In genomic region chr6:67115505-67116303, GRCm38 (mm10) we compare ENCODE assay signal across 17 mouse cellular contexts.
DNase-seq lines count a peak whose midpoint lies in the region; ATAC-seq and TF ChIP-seq lines count a peak whose summit lies in the region.
"Had no signal": no experiment of that assay in that cellular context is flagged by ENCODE, and none has a peak within 500 bp of the region (broad histone marks: within the 10 kb centered on the region; RNA-seq: fewer than 3 reads in every experiment).

No protein-coding gene starts in this region.

- ATAC-seq in forebrain, embryonic 13.5 days = 0 out of 2 replicates have a peak, but pooled peaks have one; percentile 12
- no peak for ATAC-seq in forebrain, postnatal 0 days
- peak; percentile 17; the same call in 1 of the 2 replicates for ATAC-seq in hindbrain, embryonic 15.5 days (ENCODE audit: low FRiP score, low read depth)
- ATAC-seq in hindbrain, embryonic 13.5 days (ENCODE audit: low FRiP score) = no peak
- peak; percentile 43; the same call in 1 of the 2 replicates for ATAC-seq in midbrain, embryonic 13.5 days
- no peak for ATAC-seq in midbrain, postnatal 0 days (ENCODE audit: low FRiP score)

- no peaks in the 10 kb centered on the region; the same call in 1 of the 2 replicates for H3K27me3 ChIP-seq in forebrain, embryonic 13.5 days
- H3K27me3 ChIP-seq in forebrain, postnatal 0 days (ENCODE audit: insufficient read depth, low read length) = no peaks in the 10 kb centered on the region
- 0 out of 2 replicates have a peak, but pooled peaks cover 2% of the 10 kb centered on the region for H3K27me3 ChIP-seq in hindbrain, embryonic 15.5 days
- peaks cover 17% of the 10 kb centered on the region for H3K27me3 ChIP-seq in hindbrain, embryonic 13.5 days
- peaks cover 4% of the 10 kb centered on the region; the same call in 1 of the 2 replicates for H3K27me3 ChIP-seq in midbrain, embryonic 13.5 days
- H3K27me3 ChIP-seq in midbrain, postnatal 0 days (ENCODE audit: insufficient read depth, low read length) = no peaks in the 10 kb centered on the region
- H3K27me3 ChIP-seq: CH12.LX had no signal

- no peak overlapping the region for H3K9ac ChIP-seq in forebrain, embryonic 13.5 days
- H3K9ac ChIP-seq in forebrain, postnatal 0 days = no peak overlapping the region
- H3K9ac ChIP-seq in hindbrain, embryonic 15.5 days = no peak overlapping the region
- H3K9ac ChIP-seq in hindbrain, embryonic 13.5 days = no peak overlapping the region
- no peak overlapping the region for H3K9ac ChIP-seq in midbrain, embryonic 13.5 days (replicated peaks)
- no peak overlapping the region for H3K9ac ChIP-seq in midbrain, postnatal 0 days (replicated peaks; ENCODE audit: low read length, poor library complexity, severe bottlenecking)
- H3K9ac ChIP-seq: forebrain, embryonic 12.5 days had no signal

- H3K4me3 ChIP-seq in forebrain, embryonic 13.5 days = no peak overlapping the region
- H3K4me3 ChIP-seq in forebrain, postnatal 0 days (ENCODE audit: low read depth, low read length) = no peak overlapping the region
- no peak overlapping the region for H3K4me3 ChIP-seq in hindbrain, embryonic 15.5 days
- H3K4me3 ChIP-seq in hindbrain, embryonic 13.5 days = no peak overlapping the region
- no peak overlapping the region for H3K4me3 ChIP-seq in midbrain, embryonic 13.5 days (replicated peaks)
- H3K4me3 ChIP-seq in midbrain, postnatal 0 days (ENCODE audit: low read depth, low read length) = no peak overlapping the region
- H3K4me3 ChIP-seq: forebrain, embryonic 12.5 days; limb, embryonic 10.5 days had no signal

- no peak overlapping the region for H3K27ac ChIP-seq in forebrain, embryonic 13.5 days
- H3K27ac ChIP-seq in forebrain, postnatal 0 days (ENCODE audit: low read depth, low read length) = no peak overlapping the region
- no peak overlapping the region for H3K27ac ChIP-seq in hindbrain, embryonic 15.5 days (replicated peaks)
- no peak overlapping the region for H3K27ac ChIP-seq in hindbrain, embryonic 13.5 days
- no peak overlapping the region for H3K27ac ChIP-seq in midbrain, embryonic 13.5 days
- no peak overlapping the region for H3K27ac ChIP-seq in midbrain, postnatal 0 days (ENCODE audit: low read depth, low read length)
- H3K27ac ChIP-seq: forebrain, embryonic 12.5 days; limb, embryonic 10.5 days had no signal

- DNase-seq in forebrain, postnatal 0 days = no peak
- no peak for DNase-seq in midbrain, postnatal 0 days (ENCODE audit: low spot score)
- peak; percentile 47 for DNase-seq in thymus, postnatal 14 days
- DNase-seq in c-Kit-positive CD71-positive TER-119-positive erythroid progenitor cells, embryonic 14.5 days (ENCODE audit: low spot score) = no peak
- DNase-seq: cerebellum, postnatal 36 days; heart, adult 18-20 months; heart, postnatal 14 days; lung, postnatal 10 days; right cerebral cortex, postnatal 4 days had no signal

- no peaks in the 10 kb centered on the region for H3K4me1 ChIP-seq in forebrain, embryonic 13.5 days
- H3K4me1 ChIP-seq in forebrain, postnatal 0 days (ENCODE audit: insufficient read depth) = no peaks in the 10 kb centered on the region
- 0 out of 2 replicates have a peak, but pooled peaks cover 5% of the 10 kb centered on the region for H3K4me1 ChIP-seq in hindbrain, embryonic 15.5 days (replicated peaks)
- H3K4me1 ChIP-seq in hindbrain, embryonic 13.5 days (replicated peaks) = peaks cover 11% of the 10 kb centered on the region
- H3K4me1 ChIP-seq in midbrain, embryonic 13.5 days (replicated peaks) = peaks cover 13% of the 10 kb centered on the region
- H3K4me1 ChIP-seq in midbrain, postnatal 0 days (ENCODE audit: insufficient read depth, low read length) = no peaks in the 10 kb centered on the region; the same call in 1 of the 2 replicates

- H3K9me3 ChIP-seq in forebrain, embryonic 13.5 days (replicated peaks) = no peaks in the 10 kb centered on the region
- no peaks in the 10 kb centered on the region for H3K9me3 ChIP-seq in forebrain, postnatal 0 days (ENCODE audit: low read length)
- H3K9me3 ChIP-seq in hindbrain, embryonic 15.5 days = no peaks in the 10 kb centered on the region
- no peaks in the 10 kb centered on the region for H3K9me3 ChIP-seq in hindbrain, embryonic 13.5 days
- H3K9me3 ChIP-seq in midbrain, embryonic 13.5 days = no peaks in the 10 kb centered on the region
- H3K9me3 ChIP-seq in midbrain, postnatal 0 days (ENCODE audit: low read length) = no peaks in the 10 kb centered on the region
- H3K9me3 ChIP-seq: forebrain, embryonic 12.5 days; limb, embryonic 10.5 days had no signal

- 31% methylated on average over 1 of the region's 1 CpGs for WGBS in forebrain, embryonic 13.5 days
- 10% methylated on average over 1 of the region's 1 CpGs for WGBS in forebrain, postnatal 0 days
- 20% methylated on average over 1 of the region's 1 CpGs for WGBS in hindbrain, embryonic 15.5 days
- WGBS in hindbrain, embryonic 13.5 days = 40% methylated on average over 1 of the region's 1 CpGs
- WGBS in midbrain, embryonic 13.5 days = 37% methylated on average over 1 of the region's 1 CpGs
- 29% methylated on average over 1 of the region's 1 CpGs for WGBS in midbrain, postnatal 0 days

- no peak for TF ChIP-seq CTCF in forebrain, postnatal 0 days (IDR thresholded peaks at IDR 0.05; ENCODE audit: low read depth)
- no peak for TF ChIP-seq CTCF in midbrain, postnatal 0 days (IDR thresholded peaks at IDR 0.05)

- no peaks in the 10 kb centered on the region for H3K36me3 ChIP-seq in forebrain, embryonic 13.5 days (ENCODE audit: poor library complexity, severe bottlenecking)
- H3K36me3 ChIP-seq in forebrain, postnatal 0 days (ENCODE audit: insufficient read depth) = no peaks in the 10 kb centered on the region
- H3K36me3 ChIP-seq in hindbrain, embryonic 15.5 days = no peaks in the 10 kb centered on the region
- no peaks in the 10 kb centered on the region for H3K36me3 ChIP-seq in hindbrain, embryonic 13.5 days
- H3K36me3 ChIP-seq in midbrain, embryonic 13.5 days = no peaks in the 10 kb centered on the region
- no peaks in the 10 kb centered on the region for H3K36me3 ChIP-seq in midbrain, postnatal 0 days (ENCODE audit: insufficient read depth, low read length)
- H3K36me3 ChIP-seq: forebrain, embryonic 12.5 days; limb, embryonic 10.5 days had no signal

- no peak overlapping the region for H3K4me2 ChIP-seq in forebrain, embryonic 13.5 days
- H3K4me2 ChIP-seq in forebrain, postnatal 0 days (ENCODE audit: low read depth) = no peak overlapping the region
- H3K4me2 ChIP-seq in hindbrain, embryonic 15.5 days = no peak overlapping the region
- H3K4me2 ChIP-seq in hindbrain, embryonic 13.5 days = no peak overlapping the region
- H3K4me2 ChIP-seq in midbrain, embryonic 13.5 days (replicated peaks) = no peak overlapping the region
- no peak overlapping the region for H3K4me2 ChIP-seq in midbrain, postnatal 0 days (ENCODE audit: low read depth, low read length, poor library complexity, severe bottlenecking)
- H3K4me2 ChIP-seq: forebrain, embryonic 12.5 days; liver, embryonic 11.5 days had no signal

Comparison
In these comparisons a context has a peak if more than half of its experiments do, and no peak if none do; other contexts are left out.
1. ATAC-seq: peak in forebrain, embryonic 13.5 days (single experiment), hindbrain, embryonic 15.5 days (single experiment) and midbrain, embryonic 13.5 days (single experiment); none in forebrain, postnatal 0 days (single experiment), hindbrain, embryonic 13.5 days (single experiment) and midbrain, postnatal 0 days (single experiment).